Mouse (Mus musculus) right cerebral cortex, postnatal 4 days (tissue): ENCODE results near the gene Crebl2.

Experiments used
- DNase-seq: peaks from one replicate; pipeline ENCODE4 v3.0.0-alpha.2; 2022

Crebl2 gene

GRCm38 (mm10) chr6:134877276-134877675 lies 47.3 kb downstream of the Crebl2 start:
- no peak for DNase-seq

GRCm38 (mm10) chr6:134877892-134878291 lies 47.9 kb downstream of the Crebl2 start:
- no peak for DNase-seq

- no peak for DNase-seq
These were observed 49.6 kb downstream of the Crebl2 start for GRCm38 (mm10) chr6:134879556-134879955.

- DNase-seq = no peak
These were observed 50.1 kb downstream of the Crebl2 start for GRCm38 (mm10) chr6:134880046-134880445.

- DNase-seq = no peak
These were observed 53.7 kb downstream of the Crebl2 start for GRCm38 (mm10) chr6:134883661-134884060.

GRCm38 (mm10) chr6:134885515-134885914 lies 55.6 kb downstream of the Crebl2 start:
- DNase-seq = no peak

- no peak for DNase-seq
These were observed 56.5 kb downstream of the Crebl2 start for GRCm38 (mm10) chr6:134886475-134886874.

GRCm38 (mm10) chr6:134887008-134887407 lies 57.1 kb downstream of the Crebl2 start:
- no peak for DNase-seq

- DNase-seq = peak; percentile 83
These were observed 57.9 kb downstream of the Crebl2 start for GRCm38 (mm10) chr6:134887711-134888449.

GRCm38 (mm10) chr6:134888563-134889017 lies 58.6 kb downstream of the Crebl2 start:
- DNase-seq = peak; percentile 48

- no peak for DNase-seq
These were observed 59.8 kb downstream of the Crebl2 start for GRCm38 (mm10) chr6:134889763-134890162.

- DNase-seq = no peak
These were observed 60.5 kb downstream of the Crebl2 start for GRCm38 (mm10) chr6:134890436-134890835.

GRCm38 (mm10) chr6:134896570-134897436 lies 66.8 kb downstream of the Crebl2 start:
- no peak for DNase-seq

GRCm38 (mm10) chr6:134897443-134898094 lies 67.6 kb downstream of the Crebl2 start:
- peak; percentile 96 for DNase-seq

- peak; percentile 85 for DNase-seq
These were observed 68.4 kb downstream of the Crebl2 start, which contains the start of gene Gpr19 for GRCm38 (mm10) chr6:134898095-134898965. Gene Gpr19, minus strand, starts transcription at chr6:134898578.

GRCm38 (mm10) chr6:134903368-134903767 lies 73.4 kb downstream of the Crebl2 start:
- no peak for DNase-seq

GRCm38 (mm10) chr6:134903891-134904884 lies 74.2 kb downstream of the Crebl2 start:
- DNase-seq = no peak

GRCm38 (mm10) chr6:134905811-134906210 lies 75.9 kb downstream of the Crebl2 start:
- no peak for DNase-seq
